Mouse (Mus musculus): ENCODE data around the gene Ak1.

- TF ChIP-seq CTCF (conservative IDR thresholded peaks at IDR 0.05 in 1 of 2, IDR thresholded peaks at IDR 0.05 in 1 of 2; ENCODE audit: low read depth in 2 of 2, low read length in 2 of 2) = no peak
- no peak for TF ChIP-seq EP300 (IDR thresholded peaks at IDR 0.05; ENCODE audit: low read length)
- TF ChIP-seq MEF2A (IDR thresholded peaks at IDR 0.05; ENCODE audit: borderline replicate concordance, low read depth, low read length) = no peak
- TF ChIP-seq GABPA (IDR thresholded peaks at IDR 0.05; ENCODE audit: insufficient replicate concordance, low read depth, low read length) = no peak
- TF ChIP-seq CHD1 (IDR thresholded peaks at IDR 0.05; ENCODE audit: low read depth, low read length) = no peak
- TF ChIP-seq ZNF384 (IDR thresholded peaks at IDR 0.05; ENCODE audit: low read depth, low read length) = no peak
- TF ChIP-seq MAFK (IDR thresholded peaks at IDR 0.05; ENCODE audit: insufficient replicate concordance, low read length) = no peak
- no peak for TF ChIP-seq POLR2A (IDR thresholded peaks at IDR 0.05; ENCODE audit: low read depth, low read length)
- TF ChIP-seq TBP (conservative IDR thresholded peaks at IDR 0.05; ENCODE audit: low read depth, low read length) = no peak
- no peak for TF ChIP-seq ZC3H11A (IDR thresholded peaks at IDR 0.05; ENCODE audit: low read depth, low read length)
- no peak for TF ChIP-seq USF1 (IDR thresholded peaks at IDR 0.05; ENCODE audit: low read depth, low read length)
Measured at GRCm38 (mm10) chr2:32604631-32605030, 16.9 kb upstream of the Ak1 start.

Data from CH12.LX (cell line).